Mouse (Mus musculus): ENCODE results near the gene Asap2. TPM values are rescaled to one million over a fixed set of nuclear protein-coding genes. Genes with fewer than 3 reads are reported as not detected.

Asap2 gene
- polyA plus RNA-seq, 1 experiment from 2014 or later = 7.6 TPM

GRCm38 (mm10) chr12:21214551-21215165 lies 224.4 kb downstream of the Asap2 start:
- WGBS = 90% methylated on average over 8 of the region's 8 CpGs
- no peak overlapping the region for H3K4me3 ChIP-seq (replicated peaks)
- ATAC-seq (ENCODE audit: insufficient number of reproducible peaks, low FRiP score, low TSS enrichment, low read depth) = no peak
- H3K27ac ChIP-seq (replicated peaks) = no peak overlapping the region
- H3K4me1 ChIP-seq = no peaks in the 10 kb centered on the region
- H3K27me3 ChIP-seq = no peaks in the 10 kb centered on the region
- H3K4me2 ChIP-seq (replicated peaks) = no peak overlapping the region
- no peak overlapping the region for H3K9ac ChIP-seq
- peaks cover 11% of the 10 kb centered on the region; the same call in 1 of the 2 replicates for H3K36me3 ChIP-seq
- H3K9me3 ChIP-seq (replicated peaks) = no peaks in the 10 kb centered on the region

- Histone ChIP-seq H3K27me3 (no peaks in the 10 kb centered on the region), H3K9ac (no peak overlapping the region), H3K36me3 (peaks cover 17% of the 10 kb centered on the region), H3K4me1 (no peaks in the 10 kb centered on the region), H3K4me3 (replicated peaks) (no peak overlapping the region), H3K4me2 (replicated peaks) (no peak overlapping the region), H3K9me3 (replicated peaks) (no peaks in the 10 kb centered on the region), H3K27ac (replicated peaks) (no peak overlapping the region)
- 72% methylated on average over 11 of the region's 11 CpGs for WGBS
- no peak for ATAC-seq (ENCODE audit: insufficient number of reproducible peaks, low FRiP score, low TSS enrichment, low read depth)
These were observed 227.7 kb downstream of the Asap2 start for GRCm38 (mm10) chr12:21217776-21218444.

- H3K9ac ChIP-seq = no peak overlapping the region
- WGBS = 64% methylated on average over 1 of the region's 1 CpGs
- H3K36me3 ChIP-seq = peaks cover 14% of the 10 kb centered on the region
- H3K27me3 ChIP-seq = no peaks in the 10 kb centered on the region
- no peaks in the 10 kb centered on the region for H3K4me1 ChIP-seq
- H3K27ac ChIP-seq (replicated peaks) = no peak overlapping the region
- no peaks in the 10 kb centered on the region for H3K9me3 ChIP-seq (replicated peaks)
- H3K4me3 ChIP-seq (replicated peaks) = no peak overlapping the region
- no peak overlapping the region for H3K4me2 ChIP-seq (replicated peaks)
- ATAC-seq (ENCODE audit: insufficient number of reproducible peaks, low FRiP score, low TSS enrichment, low read depth) = no peak
These were observed 230.3 kb downstream of the Asap2 start for GRCm38 (mm10) chr12:21220596-21220995.

- H3K4me1 ChIP-seq = peaks cover 8% of the 10 kb centered on the region
- 79% methylated on average over 4 of the region's 4 CpGs for WGBS
These were observed 233.7 kb downstream of the Asap2 start for GRCm38 (mm10) chr12:21223923-21224322.

GRCm38 (mm10) chr12:21225358-21225757 lies 235.1 kb downstream of the Asap2 start:
- WGBS = 50% methylated on average over 8 of the region's 8 CpGs
- no peak overlapping the region for H3K27ac ChIP-seq (replicated peaks)

More at GRCm38 (mm10) chr12:21223923-21224322, 233.7 kb downstream of the Asap2 start:
- Histone ChIP-seq H3K9ac (no peak overlapping the region), H3K27me3 (no peaks in the 10 kb centered on the region), H3K4me3 (replicated peaks) (no peak overlapping the region), H3K9me3 (replicated peaks) (no peaks in the 10 kb centered on the region), H3K27ac (replicated peaks) (no peak overlapping the region), H3K4me2 (replicated peaks) (no peak overlapping the region), H3K36me3 (peaks cover 6% of the 10 kb centered on the region)
- no peak for ATAC-seq (ENCODE audit: insufficient number of reproducible peaks, low FRiP score, low TSS enrichment, low read depth)

GRCm38 (mm10) chr12:21226316-21226715 lies 236.1 kb downstream of the Asap2 start:
- Histone ChIP-seq H3K4me1 (peaks cover 8% of the 10 kb centered on the region), H3K9ac (no peak overlapping the region), H3K9me3 (replicated peaks) (no peaks in the 10 kb centered on the region), H3K27me3 (no peaks in the 10 kb centered on the region), H3K36me3 (peaks cover 17% of the 10 kb centered on the region; the same call in 1 of the 2 replicates), H3K4me3 (replicated peaks) (no peak overlapping the region), H3K4me2 (replicated peaks) (no peak overlapping the region), H3K27ac (replicated peaks) (no peak overlapping the region)
- WGBS = 63% methylated on average over 9 of the region's 9 CpGs
- no peak for ATAC-seq (ENCODE audit: insufficient number of reproducible peaks, low FRiP score, low TSS enrichment, low read depth)

More at GRCm38 (mm10) chr12:21225358-21225757, 235.1 kb downstream of the Asap2 start:
- Histone ChIP-seq H3K9me3 (replicated peaks) (no peaks in the 10 kb centered on the region), H3K4me1 (peaks cover 8% of the 10 kb centered on the region), H3K36me3 (peaks cover 9% of the 10 kb centered on the region), H3K9ac (no peak overlapping the region), H3K4me2 (replicated peaks) (no peak overlapping the region), H3K4me3 (replicated peaks) (no peak overlapping the region), H3K27me3 (no peaks in the 10 kb centered on the region)
- ATAC-seq (ENCODE audit: insufficient number of reproducible peaks, low FRiP score, low TSS enrichment, low read depth) = no peak

GRCm38 (mm10) chr12:21227076-21227980 lies 237.1 kb downstream of the Asap2 start:
- peaks cover 8% of the 10 kb centered on the region for H3K4me1 ChIP-seq
- no peak overlapping the region for H3K27ac ChIP-seq (replicated peaks)
- H3K9me3 ChIP-seq (replicated peaks) = no peaks in the 10 kb centered on the region
- H3K36me3 ChIP-seq = peaks cover 26% of the 10 kb centered on the region
- no peak overlapping the region for H3K4me2 ChIP-seq (replicated peaks)
- H3K27me3 ChIP-seq = no peaks in the 10 kb centered on the region
- no peak overlapping the region for H3K4me3 ChIP-seq (replicated peaks)
- WGBS = 63% methylated on average over 6 of the region's 6 CpGs
- no peak overlapping the region for H3K9ac ChIP-seq
- ATAC-seq (ENCODE audit: insufficient number of reproducible peaks, low FRiP score, low TSS enrichment, low read depth) = 0 out of 2 replicates have a peak, but pooled peaks have one; percentile 35

- Histone ChIP-seq H3K27ac (replicated peaks) (no peak overlapping the region), H3K9ac (no peak overlapping the region), H3K4me2 (replicated peaks) (no peak overlapping the region), H3K36me3 (peaks cover 26% of the 10 kb centered on the region), H3K4me3 (replicated peaks) (no peak overlapping the region), H3K9me3 (replicated peaks) (no peaks in the 10 kb centered on the region), H3K4me1 (peaks cover 8% of the 10 kb centered on the region), H3K27me3 (no peaks in the 10 kb centered on the region)
- ATAC-seq (ENCODE audit: insufficient number of reproducible peaks, low FRiP score, low TSS enrichment, low read depth) = no peak
- WGBS = 91% methylated on average over 4 of the region's 4 CpGs
These were observed 238.4 kb downstream of the Asap2 start for GRCm38 (mm10) chr12:21228650-21229049.

- Histone ChIP-seq H3K4me2 (replicated peaks) (no peak overlapping the region), H3K9ac (no peak overlapping the region), H3K4me1 (peaks cover 8% of the 10 kb centered on the region), H3K9me3 (replicated peaks) (no peaks in the 10 kb centered on the region), H3K36me3 (peaks cover 26% of the 10 kb centered on the region), H3K27me3 (no peaks in the 10 kb centered on the region), H3K4me3 (replicated peaks) (no peak overlapping the region), H3K27ac (replicated peaks) (no peak overlapping the region)
- 0 out of 2 replicates have a peak, but pooled peaks have one; percentile 63 for ATAC-seq (ENCODE audit: insufficient number of reproducible peaks, low FRiP score, low TSS enrichment, low read depth)
- WGBS = 66% methylated on average over 17 of the region's 17 CpGs
These were observed 239.0 kb downstream of the Asap2 start for GRCm38 (mm10) chr12:21229076-21229918.

- 90% methylated on average over 7 of the region's 7 CpGs for WGBS
- Histone ChIP-seq H3K4me3 (replicated peaks) (no peak overlapping the region), H3K36me3 (peaks cover 47% of the 10 kb centered on the region), H3K9me3 (replicated peaks) (no peaks in the 10 kb centered on the region), H3K27ac (replicated peaks) (no peak overlapping the region), H3K9ac (no peak overlapping the region), H3K4me2 (replicated peaks) (no peak overlapping the region), H3K4me1 (no peaks in the 10 kb centered on the region), H3K27me3 (no peaks in the 10 kb centered on the region)
- ATAC-seq (ENCODE audit: insufficient number of reproducible peaks, low FRiP score, low TSS enrichment, low read depth) = no peak
These were observed 243.5 kb downstream of the Asap2 start for GRCm38 (mm10) chr12:21233727-21234126.
